ENCODE assay signal across 9 mouse cellular contexts in the genomic region with DNA sequence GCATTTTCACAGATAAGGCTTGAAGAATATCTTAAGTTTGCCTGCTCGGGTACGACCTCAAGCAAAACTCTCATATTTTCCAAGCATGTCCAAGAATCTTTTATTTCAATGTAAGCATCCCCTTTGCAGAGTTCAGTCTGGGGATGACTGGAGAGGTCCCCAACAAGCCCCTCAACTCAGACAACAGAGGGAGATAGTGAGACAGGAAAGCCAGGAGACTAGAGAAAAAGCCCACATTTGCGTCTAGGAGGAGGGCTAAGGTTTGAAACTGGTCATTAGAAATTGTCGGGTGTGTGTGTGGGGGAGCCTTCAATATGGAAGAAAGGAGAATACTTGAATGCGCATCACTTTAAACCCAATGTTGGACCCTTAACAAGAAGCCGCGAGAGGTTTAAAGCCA. TPM values are rescaled to one million over a fixed set of nuclear protein-coding genes. Genes with fewer than 3 reads are reported as not detected.
DNase-seq lines count a peak whose midpoint lies in the region; ATAC-seq and TF ChIP-seq lines count a peak whose summit lies in the region.
"Had no signal": no experiment of that assay in that cellular context is flagged by ENCODE, and none has a peak within 500 bp of the region (broad histone marks: within the 10 kb centered on the region; RNA-seq: fewer than 3 reads in every experiment).

No protein-coding gene starts in this region.

- no peaks in the 10 kb centered on the region for H3K9me3 ChIP-seq in heart, embryonic 15.5 days (replicated peaks)
- no peaks in the 10 kb centered on the region for H3K9me3 ChIP-seq in forebrain, embryonic 14.5 days (replicated peaks; ENCODE audit: control insufficient read depth, low read length)
- H3K9me3 ChIP-seq in midbrain, embryonic 12.5 days = no peaks in the 10 kb centered on the region

- TF ChIP-seq CTCF in brain, embryonic 14.5 days (IDR thresholded peaks at IDR 0.05; ENCODE audit: borderline replicate concordance, extremely low read depth, insufficient read depth, insufficient read length) = peak; percentile 36; the same call in 1 of the 2 replicates

- no peak overlapping the region for H3K9ac ChIP-seq in heart, embryonic 15.5 days
- H3K9ac ChIP-seq in forebrain, embryonic 14.5 days (ENCODE audit: low read length) = peak overlapping the region; percentile 74
- H3K9ac ChIP-seq in midbrain, embryonic 12.5 days (replicated peaks) = peak overlapping the region; percentile 73

- ATAC-seq in heart, embryonic 15.5 days (replicated peaks; ENCODE audit: insufficient number of reproducible peaks, insufficient read depth, low FRiP score, low read depth) = no peak
- ATAC-seq in forebrain, embryonic 14.5 days = peak; percentile 42; the same call in 1 of the 2 replicates
- 0 out of 2 replicates have a peak, but pooled peaks have one; percentile 7 for ATAC-seq in midbrain, embryonic 12.5 days (ENCODE audit: low FRiP score, low read depth)

- H3K27me3 ChIP-seq in heart, embryonic 15.5 days = 0 out of 2 replicates have a peak, but pooled peaks cover 2% of the 10 kb centered on the region
- no peaks in the 10 kb centered on the region for H3K27me3 ChIP-seq in forebrain, embryonic 14.5 days (replicated peaks; ENCODE audit: control insufficient read depth, insufficient read depth, low read length)
- H3K27me3 ChIP-seq in midbrain, embryonic 12.5 days = no peaks in the 10 kb centered on the region
- H3K27me3 ChIP-seq: CH12.LX had no signal

- TF ChIP-seq POLR2A in brain, embryonic 14.5 days (IDR thresholded peaks at IDR 0.05; ENCODE audit: borderline replicate concordance, extremely low read depth, insufficient read depth, insufficient read length, poor library complexity, severe bottlenecking) = no peak

- no peaks in the 10 kb centered on the region for H3K36me3 ChIP-seq in heart, embryonic 15.5 days
- no peaks in the 10 kb centered on the region for H3K36me3 ChIP-seq in forebrain, embryonic 14.5 days (ENCODE audit: control insufficient read depth, insufficient read depth, low read length)
- no peaks in the 10 kb centered on the region for H3K36me3 ChIP-seq in midbrain, embryonic 12.5 days

- WGBS in heart, embryonic 15.5 days = 18% methylated on average over 7 of the region's 7 CpGs
- WGBS in forebrain, embryonic 14.5 days = 38% methylated on average over 7 of the region's 7 CpGs
- WGBS in midbrain, embryonic 12.5 days = 35% methylated on average over 7 of the region's 7 CpGs

- intact Hi-C loops in heart, postnatal 10 days (cut with DNase I) = loop anchor here (10.0 kb wide), 1 partner anchor 883 kb away; no protein-coding TSS in a partner anchor

- H3K27ac ChIP-seq in heart, embryonic 15.5 days = no peak overlapping the region
- H3K27ac ChIP-seq in forebrain, embryonic 14.5 days (ENCODE audit: low read depth, low read length) = no peak overlapping the region
- peak overlapping the region; percentile 72; the same call in 1 of the 2 replicates for H3K27ac ChIP-seq in midbrain, embryonic 12.5 days (replicated peaks)

- DNase-seq in heart, postnatal 10 days = no peak
- peak; percentile 74 for DNase-seq in brain, embryonic 14.5 days (ENCODE audit: low read depth)
- peak; percentile 58 for DNase-seq in forebrain, embryonic 14.5 days (ENCODE audit: low spot score)
- no peak for DNase-seq in adrenal gland, adult 8-10 months
- no peak for DNase-seq in adrenal gland, adult 2 months
- no peak for DNase-seq in ovary, postnatal 14 days (ENCODE audit: low spot score)

- H3K4me2 ChIP-seq in heart, embryonic 15.5 days = peak overlapping the region; percentile 90
- peak overlapping the region; percentile 54 for H3K4me2 ChIP-seq in forebrain, embryonic 14.5 days (ENCODE audit: low read length)
- H3K4me2 ChIP-seq in midbrain, embryonic 12.5 days (replicated peaks) = peak overlapping the region; percentile 59

- no peaks in the 10 kb centered on the region for H3K4me1 ChIP-seq in heart, embryonic 15.5 days (replicated peaks)
- no peaks in the 10 kb centered on the region for H3K4me1 ChIP-seq in forebrain, embryonic 14.5 days (ENCODE audit: control insufficient read depth, insufficient read depth, low read length)
- no peaks in the 10 kb centered on the region for H3K4me1 ChIP-seq in midbrain, embryonic 12.5 days

- H3K4me3 ChIP-seq in heart, embryonic 15.5 days = peak overlapping the region; percentile 63
- H3K4me3 ChIP-seq in forebrain, embryonic 14.5 days (ENCODE audit: low read depth, low read length) = peak overlapping the region; percentile 55
- peak overlapping the region; percentile 61 for H3K4me3 ChIP-seq in midbrain, embryonic 12.5 days

RNA-seq across cellular contexts. Expression of gene Cnksr2, which starts 1.4 kb away (rescaled TPM):
- 0.15 and 0.76 TPM in 2 replicates for polyA plus RNA-seq in heart, embryonic 15.5 days (2015; fragmentation: Nextera tagmentation; extraction: Ambion mirVana)
- under 1 TPM in 1 of 2 experiments, not detected in 1; 0.05 TPM for total RNA-seq in heart, postnatal 10 days (2021)
- polyA plus RNA-seq in brain, embryonic 14.5 days (2012; rRNA removed) = 4.4 and 7.8 TPM in 2 replicates
- polyA plus RNA-seq in forebrain, embryonic 14.5 days (2014; fragmentation: Nextera tagmentation; extraction: Ambion mirVana) = 5.6 and 9.2 TPM in 2 replicates
- polyA plus RNA-seq in midbrain, embryonic 12.5 days (2016; fragmentation: Nextera tagmentation; extraction: Ambion mirVana) = 6.9 and 7.0 TPM in 2 replicates
- total RNA-seq in adrenal gland, adult 8-10 months (2022) = 10 to 100 TPM in 2 of 4 experiments, 1 to 10 TPM in 2; 6.3 to 12.3 (median 8.8) TPM
- total RNA-seq in adrenal gland, adult 2 months (2021) = 1 to 10 TPM; 4.4 to 5.7 TPM
- 0.94 and 1.0 TPM in 2 replicates for polyA plus RNA-seq in adrenal gland, adult 2 months (2012; rRNA removed)
- total RNA-seq: CH12.LX had no signal

Comparison
In these comparisons a context has a peak if more than half of its experiments do, and no peak if none do; other contexts are left out.
1. DNase-seq: peak in brain, embryonic 14.5 days (single experiment) and forebrain, embryonic 14.5 days (single experiment); none in heart, postnatal 10 days (0 of 2), adrenal gland, adult 8-10 months (single experiment), adrenal gland, adult 2 months (single experiment) and ovary, postnatal 14 days (single experiment).
2. Peak in every context shown above with its lines, with median percentiles within 50 percentile points of each other: H3K4me2 ChIP-seq and H3K4me3 ChIP-seq.